Mouse (Mus musculus) MEL-GATA-1-ER (cell line): ENCODE measurements around the gene Capn7.

Experiments
- DNase-seq: peaks from one replicate; pipeline ENCODE4 v3.0.0-alpha.2; 2012; ENCODE audit warnings: low read depth; ENCODE audit errors: extremely low read depth

Capn7 gene

DNA sequence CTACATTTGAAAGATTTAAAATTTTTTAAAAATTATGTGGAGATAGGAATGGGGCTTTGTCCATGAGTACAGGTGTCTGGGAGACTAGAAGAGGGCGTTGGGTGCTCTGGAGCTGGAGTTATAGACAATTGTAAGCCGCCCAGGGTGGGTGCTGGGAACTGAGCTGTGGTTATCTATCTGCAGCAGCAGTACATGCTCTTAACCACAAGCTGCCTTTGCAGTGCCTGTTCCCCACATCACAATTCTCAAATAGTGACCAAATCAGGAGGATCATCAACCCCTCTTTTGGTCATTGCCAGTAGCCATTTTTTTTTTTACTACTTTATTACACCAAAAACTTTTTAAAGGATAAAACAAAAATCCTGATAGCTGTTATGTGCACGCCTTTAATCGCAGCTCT is 28.2 kb downstream of the Capn7 start:
- peak; percentile 79 for DNase-seq

DNA sequence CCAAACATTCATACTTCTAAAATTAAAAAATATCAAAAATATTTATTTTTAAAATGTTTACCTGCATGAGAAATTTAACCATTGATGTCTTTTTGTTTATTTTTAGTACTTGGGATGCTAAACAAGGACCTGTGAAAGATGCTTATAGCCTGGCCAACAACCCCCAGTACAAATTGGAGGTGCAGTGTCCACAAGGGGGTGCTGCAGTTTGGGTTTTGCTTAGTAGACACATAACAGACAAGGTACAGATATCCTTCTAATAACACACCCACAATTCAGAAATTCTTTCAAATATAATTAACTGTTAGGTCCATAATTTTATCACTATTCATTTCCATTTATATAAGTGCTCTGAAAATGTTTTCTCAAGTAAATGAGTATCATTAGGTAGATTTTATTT is 28.9 kb downstream of the Capn7 start:
- peak; percentile 34 for DNase-seq

- no peak for DNase-seq
These were observed 31.5 kb downstream of the Capn7 start for GRCm38 (mm10) chr14:31367951-31368350.

DNA sequence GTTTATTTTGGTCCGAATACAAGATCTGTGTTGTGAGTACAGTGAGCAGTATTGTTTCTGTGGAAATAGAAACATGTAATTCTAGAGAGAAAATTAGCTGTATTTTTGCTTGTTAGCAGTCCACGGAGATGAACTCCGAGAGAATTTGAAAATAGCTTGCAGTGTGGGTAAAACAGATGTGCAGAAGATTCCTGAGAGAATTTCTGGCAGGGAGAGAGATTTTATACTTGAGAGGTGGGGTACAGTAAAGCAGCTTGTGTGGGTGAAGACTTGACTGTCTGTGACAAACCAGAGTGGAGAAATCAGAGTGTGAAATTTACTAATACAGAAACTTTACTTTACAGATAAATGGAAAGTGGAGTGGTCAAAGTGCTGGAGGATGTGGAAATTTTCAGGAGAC is 32.9 kb downstream of the Capn7 start:
- DNase-seq, result no peak

DNA sequence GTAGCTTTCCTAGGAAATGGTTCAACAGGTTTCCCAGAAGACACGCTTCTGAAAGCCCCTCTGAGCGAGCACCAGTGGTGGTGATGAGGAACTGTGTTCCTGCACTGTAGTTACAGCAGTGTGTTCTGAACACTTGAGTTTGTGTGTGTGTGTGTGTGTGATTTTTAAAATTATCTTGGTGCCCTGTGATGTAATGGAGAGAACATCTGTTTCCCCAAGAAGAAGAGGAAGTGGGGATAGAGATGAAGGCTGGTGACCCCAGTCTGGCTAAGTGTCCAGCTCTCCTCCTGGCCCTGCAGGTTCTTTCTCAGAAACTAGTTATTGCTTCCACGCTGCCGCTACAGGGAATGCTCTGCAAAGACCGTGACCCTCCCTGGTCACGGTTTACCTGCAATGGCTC is 38.0 kb downstream of the Capn7 start:
- no peak for DNase-seq

DNA sequence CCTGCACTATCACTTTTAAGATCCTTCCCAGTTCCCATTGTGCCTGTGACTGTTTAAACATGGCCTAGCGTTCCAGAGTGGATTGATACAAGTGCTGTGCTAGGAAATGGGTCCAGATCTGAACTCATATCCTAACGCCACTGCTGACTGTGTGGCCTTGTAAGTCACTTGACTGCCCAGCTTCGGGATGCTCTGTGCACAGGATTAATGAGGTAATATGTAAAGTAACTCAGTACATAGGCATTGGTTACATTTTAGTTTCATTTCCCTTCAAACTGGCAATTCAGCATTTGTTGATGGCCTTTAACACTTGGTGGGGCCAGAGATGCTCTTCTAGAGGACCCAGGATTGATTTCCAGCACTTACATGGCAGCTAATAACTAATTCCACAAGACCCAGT is 39.9 kb downstream of the Capn7 start:
- no peak for DNase-seq

GRCm38 (mm10) chr14:31382276-31382675 is 45.8 kb downstream of the Capn7 start:
- DNase-seq, result no peak

GRCm38 (mm10) chr14:31383470-31384050 is 47.1 kb downstream of the Capn7 start:
- DNase-seq, result no peak

GRCm38 (mm10) chr14:31384366-31385323 is 48.2 kb downstream of the Capn7 start:
- no peak for DNase-seq

- DNase-seq, result no peak
These were observed 49.0 kb downstream of the Capn7 start for GRCm38 (mm10) chr14:31385406-31385805.

DNA sequence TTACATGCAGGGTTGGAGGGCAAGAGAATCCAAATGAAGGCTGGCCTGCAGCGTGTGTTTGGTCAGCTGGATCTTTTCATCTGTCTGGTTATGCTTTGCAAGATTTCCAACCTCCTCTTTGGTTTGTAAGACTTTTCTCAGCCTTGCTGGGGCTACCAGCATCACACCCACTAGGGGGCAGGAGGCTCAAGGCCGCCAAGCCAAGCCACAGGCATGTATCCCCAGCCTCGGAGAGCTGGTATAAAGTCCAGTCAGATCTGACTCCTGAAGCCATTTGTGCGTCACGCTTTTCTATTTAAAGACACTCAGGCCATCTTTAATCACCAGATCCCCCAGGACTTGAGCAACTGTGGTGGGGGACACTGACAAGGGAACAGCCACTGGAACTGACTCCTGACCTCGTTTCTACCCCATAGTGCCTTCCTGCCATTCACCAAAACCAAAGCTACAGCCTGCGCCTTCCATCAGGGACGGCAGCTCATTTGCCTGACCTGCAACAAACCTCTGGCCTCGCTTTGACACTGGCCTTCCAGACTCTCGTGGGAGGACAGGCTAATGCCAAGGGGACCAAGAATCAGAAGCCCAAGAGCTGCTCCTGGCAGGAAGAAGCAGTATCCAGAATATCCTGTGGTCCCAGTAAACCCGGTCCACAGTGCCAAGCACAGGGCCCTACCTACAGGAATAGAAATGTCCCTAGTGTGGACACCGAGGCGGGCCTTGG is 49.7 kb downstream of the Capn7 start:
- DNase-seq, result no peak

DNA sequence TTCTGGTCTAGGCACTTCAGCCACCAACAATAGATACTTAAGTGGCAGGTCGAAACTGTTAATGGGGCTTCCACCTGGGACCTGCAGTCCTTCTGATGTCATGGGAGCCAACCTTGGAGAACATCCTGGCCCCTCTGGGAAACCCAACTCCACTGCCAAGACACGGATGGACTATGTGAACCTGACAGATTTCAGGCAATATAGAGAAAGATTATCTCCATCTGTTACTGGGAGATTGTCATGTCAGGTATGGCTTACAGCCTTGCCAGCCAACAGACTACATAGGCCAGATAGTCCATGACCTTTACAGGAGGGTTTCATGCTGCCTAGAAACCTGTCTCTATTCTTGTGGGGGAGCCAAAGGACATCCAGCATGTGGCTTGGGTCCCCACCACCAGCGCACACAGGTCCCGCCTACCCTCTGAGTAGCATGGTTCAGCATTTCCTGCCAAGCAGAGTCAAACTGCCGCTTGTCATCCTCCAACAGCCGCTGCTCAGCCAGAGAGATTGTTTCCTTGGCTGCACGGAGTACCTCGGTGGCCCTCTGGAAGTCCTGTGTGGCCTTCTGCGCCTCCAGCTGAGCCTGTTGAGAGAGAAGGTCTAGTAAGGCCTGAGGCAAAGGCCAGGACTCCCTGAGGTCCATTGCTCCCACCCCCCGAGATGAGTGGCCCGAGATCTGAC is 51.0 kb downstream of the Capn7 start:
- no peak for DNase-seq

GRCm38 (mm10) chr14:31388086-31388872 is 51.8 kb downstream of the Capn7 start:
- no peak for DNase-seq

DNA sequence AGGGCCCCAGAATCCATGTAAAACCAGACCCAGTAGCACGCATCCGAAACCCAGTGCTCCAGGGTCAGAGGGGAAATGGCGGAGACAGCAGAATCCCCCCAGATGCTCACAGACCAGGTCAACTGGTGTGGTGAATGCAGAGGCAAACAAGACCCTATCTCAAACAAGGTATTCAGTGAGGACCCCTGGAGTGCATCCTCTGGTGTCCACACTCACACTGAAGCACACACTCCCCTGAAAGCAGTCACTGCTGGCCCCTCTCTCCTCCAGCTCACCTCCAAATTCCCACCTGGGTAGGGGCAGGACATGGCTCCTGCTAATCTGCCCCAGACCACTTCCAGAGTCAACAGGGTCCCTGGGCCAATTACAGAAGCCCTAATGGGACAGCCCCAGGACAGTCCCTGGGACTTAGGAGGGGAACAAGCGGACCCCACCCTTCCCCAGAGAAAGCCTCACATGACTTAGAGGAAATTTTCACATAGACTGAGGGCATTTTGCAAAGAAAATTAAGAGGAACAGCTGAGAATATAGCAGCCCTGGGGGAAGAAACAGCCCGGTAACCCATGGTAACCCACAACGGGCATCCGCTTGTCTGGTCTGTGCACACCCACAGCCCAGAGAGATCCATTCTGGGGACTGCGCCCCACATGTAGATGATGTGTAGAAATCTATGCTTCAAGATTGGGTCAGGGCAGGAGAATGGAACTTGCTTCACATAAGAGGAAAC is 53.1 kb downstream of the Capn7 start:
- DNase-seq, result no peak

GRCm38 (mm10) chr14:31392300-31392699 is 55.9 kb downstream of the Capn7 start:
- DNase-seq, result no peak

GRCm38 (mm10) chr14:31392873-31393545 is 56.6 kb downstream of the Capn7 start:
- DNase-seq, result no peak

DNA sequence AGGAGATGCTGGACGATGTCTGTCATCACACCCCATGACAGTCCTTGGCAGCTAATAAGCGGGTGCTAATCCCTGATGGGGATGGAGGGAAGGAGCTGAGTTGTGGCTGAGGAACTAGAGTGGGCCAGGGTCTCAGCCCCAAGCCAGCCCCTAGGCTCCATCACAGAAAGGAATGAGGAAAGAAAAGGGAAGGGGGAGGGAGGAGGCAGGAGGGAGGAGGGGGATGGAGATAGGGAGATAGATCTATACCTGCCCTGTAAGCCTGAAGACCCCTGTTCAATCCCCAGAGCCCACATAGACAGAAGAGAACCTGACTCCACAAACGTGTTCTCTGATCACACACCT is 57.1 kb downstream of the Capn7 start:
- no peak for DNase-seq

GRCm38 (mm10) chr14:31393936-31394630 is 57.6 kb downstream of the Capn7 start:
- DNase-seq, result no peak
